Mouse (Mus musculus) right cerebral cortex, postnatal 10 days (tissue): ENCODE results near the gene Scaf1.

Experiments
- DNase-seq, 2 experiments: peaks; one replicate each; pipeline ENCODE4 v3.0.0; 2021; ENCODE audit warnings: low spot score in 2 of 2

Gene Scaf1

DNA sequence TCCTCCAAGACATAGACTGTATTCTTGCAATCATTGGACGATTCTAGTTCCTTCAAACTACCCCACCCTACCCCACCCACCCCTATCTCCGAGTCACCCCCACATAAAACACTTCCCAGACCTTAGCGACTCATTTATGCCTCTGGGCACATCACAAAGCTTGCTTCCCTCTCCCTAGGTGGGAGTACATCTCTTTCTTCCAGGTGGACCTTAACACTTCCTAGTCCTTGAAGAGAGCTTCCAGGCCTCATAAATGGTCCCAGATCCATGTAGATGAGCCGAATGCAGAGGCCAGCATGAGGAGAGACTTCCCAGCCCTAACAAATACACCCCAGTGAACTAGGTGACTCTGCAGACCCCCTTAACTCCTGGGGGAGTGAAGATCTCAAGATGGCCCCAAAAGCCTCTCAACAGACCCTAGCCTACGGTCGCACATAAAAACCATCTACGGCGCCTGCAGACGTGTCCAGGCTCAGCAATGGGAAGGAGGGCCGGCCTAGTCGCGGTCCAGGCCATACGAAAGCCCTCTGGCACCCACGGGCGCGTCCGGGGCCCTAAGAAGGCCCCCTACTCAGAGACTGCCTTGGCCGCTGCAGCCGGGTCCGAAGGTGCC lies 713 bp downstream of the Scaf1 start:
- DNase-seq = no peak

- no peak for DNase-seq
Observed at GRCm38 (mm10) chr7:45014096-45014451, 2.1 kb downstream of the Scaf1 start.

GRCm38 (mm10) chr7:45013366-45014095 lies 2.6 kb downstream of the Scaf1 start:
- DNase-seq = no peak

DNA sequence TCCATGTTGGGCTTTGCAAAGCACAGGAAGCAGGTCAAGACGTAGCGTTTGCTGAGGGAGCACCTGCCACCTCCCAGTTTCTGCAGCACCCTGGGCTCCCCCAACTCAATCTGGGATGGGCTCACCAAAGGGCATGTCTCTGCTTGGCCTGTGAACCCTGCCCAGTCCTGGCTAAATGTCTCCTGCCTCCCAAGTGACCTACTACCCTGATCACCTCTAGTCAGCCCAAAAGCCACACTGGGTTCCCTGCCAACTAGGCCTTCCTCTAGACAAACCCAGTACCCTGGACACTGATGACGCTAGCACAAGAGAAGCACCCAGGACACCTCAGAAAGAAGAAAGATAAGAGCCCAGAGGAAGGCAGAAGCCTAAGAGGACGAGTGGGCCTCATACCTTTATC lies 3.3 kb downstream of the Scaf1 start:
- no peak for DNase-seq

- no peak for DNase-seq
Observed at GRCm38 (mm10) chr7:45012011-45012410, 4.2 kb downstream of the Scaf1 start.

GRCm38 (mm10) chr7:45008411-45008810 lies 7.8 kb downstream of the Scaf1 start:
- DNase-seq = no peak

GRCm38 (mm10) chr7:45007846-45008245 lies 8.3 kb downstream of the Scaf1 start:
- DNase-seq = no peak

- DNase-seq = no peak
Observed at GRCm38 (mm10) chr7:45007141-45007540, 9.0 kb downstream of the Scaf1 start.

GRCm38 (mm10) chr7:45006503-45006902 lies 9.7 kb downstream of the Scaf1 start:
- DNase-seq = no peak

DNA sequence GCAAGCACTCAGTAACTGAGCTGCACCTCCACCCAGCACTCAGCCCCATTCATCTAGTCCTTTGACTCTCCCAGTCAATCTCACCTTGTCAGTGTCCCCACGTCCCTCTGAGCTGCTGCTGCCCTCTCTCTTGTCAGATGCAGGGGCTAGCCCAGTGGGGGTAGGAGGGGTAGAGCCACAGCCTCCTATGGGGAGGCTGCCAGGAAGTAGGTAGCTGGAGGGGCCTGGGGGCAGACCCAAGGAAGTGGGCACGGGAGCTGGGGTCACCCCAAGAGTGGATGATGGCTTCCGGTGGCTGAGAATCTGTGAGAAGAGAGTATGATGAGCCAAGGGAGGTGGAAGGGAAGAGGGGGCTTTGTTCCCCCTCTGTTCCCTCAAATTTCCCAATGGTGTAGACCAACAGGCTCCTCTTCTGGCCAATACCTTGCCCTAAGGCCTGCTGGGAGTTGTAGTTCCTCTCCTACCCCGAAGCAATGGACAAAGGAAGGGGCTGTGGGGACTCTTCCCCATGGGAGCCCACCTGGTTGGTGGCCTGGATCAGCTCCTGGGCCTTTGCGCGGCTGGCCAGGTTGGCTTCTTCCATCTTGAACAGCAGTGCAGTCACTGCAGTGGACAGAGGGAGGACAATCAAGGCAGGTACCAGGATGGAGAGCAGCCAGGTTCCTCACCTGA lies 10.7 kb downstream of the Scaf1 start:
- DNase-seq = no peak

GRCm38 (mm10) chr7:45004546-45004945 lies 11.6 kb downstream of the Scaf1 start:
- DNase-seq = peak in 1 of 2 experiments; percentile 23

GRCm38 (mm10) chr7:45002440-45002839 lies 13.7 kb downstream of the Scaf1 start:
- no peak for DNase-seq

- peak in 1 of 2 experiments; percentile 35 for DNase-seq
Observed at GRCm38 (mm10) chr7:45000539-45001114, 15.5 kb downstream of the Scaf1 start.

- DNase-seq = peak in 1 of 2 experiments; percentile 30
Observed at GRCm38 (mm10) chr7:44999753-45000152, 16.4 kb downstream of the Scaf1 start.

GRCm38 (mm10) chr7:44998501-44998955 lies 17.6 kb downstream of the Scaf1 start, which contains the start of gene Bcl2l12:
Gene Bcl2l12, minus strand, starts transcription at chr7:44998712.
- peak in 1 of 2 experiments; percentile 51 for DNase-seq

GRCm38 (mm10) chr7:44997940-44998428 lies 18.2 kb downstream of the Scaf1 start:
- peak in 1 of 2 experiments; percentile 41 for DNase-seq

GRCm38 (mm10) chr7:44997231-44997939 lies 18.8 kb downstream of the Scaf1 start, which contains the start of gene Irf3:
Gene Irf3, plus strand, starts transcription at chr7:44997648.
- peak; percentile 97 to 98 for DNase-seq

DNA sequence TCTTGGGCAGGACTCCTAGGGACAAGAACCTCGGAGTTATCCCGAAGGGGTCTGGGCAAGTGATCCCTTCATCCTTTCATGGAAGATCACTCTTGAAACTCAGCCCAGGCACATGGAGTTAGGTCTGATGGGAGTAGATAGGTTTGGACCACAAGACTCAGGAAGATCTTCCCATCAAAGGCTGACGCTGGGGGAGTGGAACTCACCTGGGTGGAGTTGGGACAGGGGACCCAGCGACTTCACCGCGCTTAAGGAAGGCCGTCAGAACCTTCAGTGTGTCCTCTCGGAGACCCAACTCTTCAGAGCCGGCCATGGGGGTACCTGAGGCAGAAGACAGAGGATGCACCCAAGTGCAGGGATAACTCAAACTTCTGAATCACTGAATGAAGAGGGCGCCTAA lies 19.5 kb downstream of the Scaf1 start:
- DNase-seq = no peak

DNA sequence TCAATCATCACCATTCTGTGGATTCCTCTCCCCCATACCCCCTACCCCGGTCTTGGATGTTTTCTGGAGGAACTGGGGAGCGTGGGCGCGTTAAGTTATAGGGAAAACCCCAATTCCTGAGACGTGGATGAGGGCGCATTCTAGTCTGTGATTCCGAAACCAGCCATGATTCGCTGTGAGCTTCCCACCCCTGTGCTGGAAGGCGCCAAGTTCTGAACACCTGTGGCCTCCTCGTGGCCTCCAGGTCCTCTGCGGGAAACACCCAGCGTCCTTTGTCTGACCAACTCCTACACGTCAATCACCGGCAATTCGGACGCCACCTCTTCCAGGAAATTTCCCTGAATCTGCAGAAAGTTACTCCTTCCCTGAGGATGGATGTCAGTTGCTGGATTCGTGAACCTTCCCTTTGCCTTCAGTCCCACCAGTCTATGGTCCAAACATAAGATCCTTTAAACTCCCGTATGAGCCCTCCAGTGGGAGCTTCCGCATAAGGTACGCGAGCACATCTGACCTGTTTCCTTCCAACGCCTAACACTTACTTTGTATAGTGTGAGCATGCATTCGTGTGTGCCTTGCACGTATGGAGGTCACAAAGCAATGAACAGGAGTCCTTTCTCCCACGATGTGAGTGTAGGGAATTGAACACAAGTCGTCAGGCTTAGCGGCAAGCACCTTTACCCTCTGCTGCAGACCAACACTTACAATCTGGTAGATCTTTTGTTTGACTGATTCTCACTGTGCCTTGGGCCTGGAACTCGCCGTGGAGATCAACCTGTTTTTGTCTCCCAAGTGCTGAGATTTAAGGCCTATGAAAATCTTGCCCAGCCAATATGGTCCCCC lies 29.1 kb downstream of the Scaf1 start:
- peak in 1 of 2 experiments; percentile 26 for DNase-seq

DNA sequence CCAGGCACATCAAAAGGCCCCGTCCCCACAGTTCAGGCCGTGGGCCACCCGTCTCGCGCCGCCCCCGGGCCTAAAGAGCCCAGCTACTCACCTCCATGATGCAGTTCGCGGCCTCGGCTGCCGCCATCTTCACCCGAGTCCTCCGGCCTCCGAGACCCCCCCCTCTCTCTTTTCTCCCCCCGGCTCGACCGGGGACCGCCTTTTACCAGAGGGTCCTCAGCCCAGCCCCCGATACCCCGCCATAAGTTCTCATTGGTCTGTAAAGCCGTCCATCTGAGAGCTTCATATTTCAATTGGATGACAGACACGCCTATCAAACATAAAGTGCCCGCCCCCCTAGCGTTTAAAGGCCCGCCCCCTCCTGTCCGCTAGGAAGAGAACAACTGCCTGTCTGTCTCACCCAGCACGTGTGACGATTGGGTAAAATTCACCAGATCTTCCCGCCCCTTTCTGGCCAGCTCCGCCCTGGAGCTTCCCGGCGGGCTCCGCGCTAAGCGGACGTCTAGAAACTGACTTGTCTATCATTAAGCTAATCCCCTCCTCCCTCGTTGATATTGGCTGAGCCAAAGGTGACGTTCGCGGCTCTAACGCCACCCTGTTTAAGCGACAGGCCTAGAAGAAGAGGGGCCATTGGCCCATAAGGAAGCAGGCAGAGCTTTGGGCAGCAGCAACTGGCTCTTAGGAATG lies 29.8 kb downstream of the Scaf1 start, which contains the start of gene Prmt1:
Gene Prmt1 (minus strand): TSS at position 377 of the 687 bp plus-strand sequence.
- peak; percentile 99 to 100 for DNase-seq
